Mouse (Mus musculus): ENCODE results near the gene Ssh3. TPM values are rescaled to one million over a fixed set of nuclear protein-coding genes. Genes with fewer than 3 reads are reported as not detected.
A peak's percentile ranks its signal among the peaks of the same experiment; 100 is the strongest.

Gene Ssh3
- polyA plus RNA-seq, 1 experiment from 2014 or later = 3.1 TPM

GRCm38 (mm10) chr19:4220416-4220815 is 48.6 kb downstream of the Ssh3 start:
- Histone ChIP-seq H3K4me2 (peak overlapping the region; percentile 3; the same call in 1 of the 2 replicates), H3K9me3 (replicated peaks; ENCODE audit: control insufficient read depth, low read length) (no peaks in the 10 kb centered on the region), H3K27ac (ENCODE audit: low read depth, low read length) (no peak overlapping the region), H3K9ac (ENCODE audit: low read depth, low read length) (no peak overlapping the region), H3K4me3 (ENCODE audit: low read depth, low read length) (no peak overlapping the region), H3K27me3 (ENCODE audit: control insufficient read depth, insufficient read depth, low read length) (peaks cover 32% of the 10 kb centered on the region), H3K36me3 (ENCODE audit: control insufficient read depth, insufficient read depth, low read length) (no peaks in the 10 kb centered on the region), H3K4me1 (ENCODE audit: control insufficient read depth, insufficient read depth, low read length) (peaks cover 38% of the 10 kb centered on the region)
- WGBS (ENCODE audit: insufficient replicate concordance) = 54% methylated on average over 4 of the region's 4 CpGs
- peak; percentile 60 for ATAC-seq (replicated peaks; ENCODE audit: insufficient number of reproducible peaks, low FRiP score, low TSS enrichment)

DNA sequence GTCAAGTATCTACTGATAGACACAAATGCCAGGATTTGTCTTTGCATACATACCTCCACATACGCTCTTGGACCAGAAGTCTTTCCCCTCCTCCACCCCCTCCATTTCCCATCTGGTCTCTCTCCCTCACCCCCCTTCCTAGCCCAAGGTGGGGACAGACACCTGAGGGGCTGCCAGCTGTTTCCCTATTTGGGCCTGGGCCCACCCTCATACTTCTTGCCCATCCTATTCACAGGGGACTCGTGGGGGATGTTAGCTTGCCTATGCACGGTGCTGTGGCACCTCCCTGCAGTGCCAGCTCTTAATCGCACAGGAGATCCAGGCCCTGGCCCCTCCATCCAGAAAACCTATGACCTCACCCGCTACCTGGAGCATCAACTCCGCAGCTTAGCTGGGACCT is 49.0 kb downstream of the Ssh3 start:
- H3K27me3 ChIP-seq (ENCODE audit: control insufficient read depth, insufficient read depth, low read length) = peaks cover 36% of the 10 kb centered on the region
- no peak overlapping the region for H3K27ac ChIP-seq (ENCODE audit: low read depth, low read length)
- 77% methylated on average over 6 of the region's 6 CpGs for WGBS (ENCODE audit: insufficient replicate concordance)
- no peak for ATAC-seq (replicated peaks; ENCODE audit: insufficient number of reproducible peaks, low FRiP score, low TSS enrichment)
- H3K36me3 ChIP-seq (ENCODE audit: control insufficient read depth, insufficient read depth, low read length) = no peaks in the 10 kb centered on the region
- no peak overlapping the region for H3K9ac ChIP-seq (ENCODE audit: low read depth, low read length)
- peak overlapping the region; percentile 3; the same call in 1 of the 2 replicates for H3K4me2 ChIP-seq
- H3K9me3 ChIP-seq (replicated peaks; ENCODE audit: control insufficient read depth, low read length) = no peaks in the 10 kb centered on the region
- peaks cover 40% of the 10 kb centered on the region for H3K4me1 ChIP-seq (ENCODE audit: control insufficient read depth, insufficient read depth, low read length)
- no peak overlapping the region for H3K4me3 ChIP-seq (ENCODE audit: low read depth, low read length)

GRCm38 (mm10) chr19:4218784-4219183 is 50.2 kb downstream of the Ssh3 start:
- Histone ChIP-seq H3K27me3 (ENCODE audit: control insufficient read depth, insufficient read depth, low read length) (peaks cover 47% of the 10 kb centered on the region), H3K4me3 (ENCODE audit: low read depth, low read length) (no peak overlapping the region), H3K9ac (ENCODE audit: low read depth, low read length) (no peak overlapping the region), H3K27ac (ENCODE audit: low read depth, low read length) (no peak overlapping the region), H3K36me3 (ENCODE audit: control insufficient read depth, insufficient read depth, low read length) (no peaks in the 10 kb centered on the region), H3K9me3 (replicated peaks; ENCODE audit: control insufficient read depth, low read length) (no peaks in the 10 kb centered on the region), H3K4me2 (no peak overlapping the region), H3K4me1 (ENCODE audit: control insufficient read depth, insufficient read depth, low read length) (peaks cover 48% of the 10 kb centered on the region)
- WGBS (ENCODE audit: insufficient replicate concordance) = 70% methylated on average over 1 of the region's 1 CpGs
- ATAC-seq (replicated peaks; ENCODE audit: insufficient number of reproducible peaks, low FRiP score, low TSS enrichment) = no peak

- ATAC-seq (replicated peaks; ENCODE audit: insufficient number of reproducible peaks, low FRiP score, low TSS enrichment) = no peak
- Histone ChIP-seq H3K27ac (ENCODE audit: low read depth, low read length) (no peak overlapping the region), H3K36me3 (ENCODE audit: control insufficient read depth, insufficient read depth, low read length) (no peaks in the 10 kb centered on the region), H3K9ac (ENCODE audit: low read depth, low read length) (no peak overlapping the region), H3K27me3 (ENCODE audit: control insufficient read depth, insufficient read depth, low read length) (peaks cover 52% of the 10 kb centered on the region), H3K4me1 (ENCODE audit: control insufficient read depth, insufficient read depth, low read length) (peaks cover 53% of the 10 kb centered on the region), H3K4me3 (ENCODE audit: low read depth, low read length) (no peak overlapping the region), H3K4me2 (no peak overlapping the region), H3K9me3 (replicated peaks; ENCODE audit: control insufficient read depth, low read length) (no peaks in the 10 kb centered on the region)
- 78% methylated on average over 11 of the region's 11 CpGs for WGBS (ENCODE audit: insufficient replicate concordance)
These were observed 50.7 kb downstream of the Ssh3 start for GRCm38 (mm10) chr19:4218293-4218692.

DNA sequence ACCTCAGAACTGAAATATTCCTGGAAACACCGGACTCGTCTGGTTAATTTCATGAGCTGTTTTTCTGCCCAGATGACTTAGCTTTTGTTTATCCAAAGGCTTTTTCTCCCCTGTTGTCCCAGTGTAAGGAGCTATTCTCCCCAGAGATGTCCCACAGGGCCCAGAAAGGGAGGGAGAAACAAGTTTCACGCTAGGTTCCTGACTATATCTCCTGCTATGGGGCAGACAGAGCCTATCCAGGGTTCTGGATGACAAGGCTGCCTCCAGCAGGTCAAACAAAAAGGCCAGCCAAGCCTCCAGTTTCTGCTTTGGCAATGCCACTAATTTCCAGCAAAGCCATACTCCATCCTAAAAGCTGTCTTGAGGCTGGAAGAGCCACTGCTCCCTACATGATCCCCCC is 51.1 kb downstream of the Ssh3 start:
- Histone ChIP-seq H3K9ac (ENCODE audit: low read depth, low read length) (no peak overlapping the region), H3K9me3 (replicated peaks; ENCODE audit: control insufficient read depth, low read length) (no peaks in the 10 kb centered on the region), H3K27me3 (ENCODE audit: control insufficient read depth, insufficient read depth, low read length) (peaks cover 56% of the 10 kb centered on the region), H3K4me3 (ENCODE audit: low read depth, low read length) (no peak overlapping the region), H3K4me2 (no peak overlapping the region), H3K36me3 (ENCODE audit: control insufficient read depth, insufficient read depth, low read length) (no peaks in the 10 kb centered on the region), H3K4me1 (ENCODE audit: control insufficient read depth, insufficient read depth, low read length) (peaks cover 57% of the 10 kb centered on the region), H3K27ac (ENCODE audit: low read depth, low read length) (no peak overlapping the region)
- WGBS (ENCODE audit: insufficient replicate concordance) = 50% methylated on average over 3 of the region's 3 CpGs
- ATAC-seq (replicated peaks; ENCODE audit: insufficient number of reproducible peaks, low FRiP score, low TSS enrichment) = no peak

DNA sequence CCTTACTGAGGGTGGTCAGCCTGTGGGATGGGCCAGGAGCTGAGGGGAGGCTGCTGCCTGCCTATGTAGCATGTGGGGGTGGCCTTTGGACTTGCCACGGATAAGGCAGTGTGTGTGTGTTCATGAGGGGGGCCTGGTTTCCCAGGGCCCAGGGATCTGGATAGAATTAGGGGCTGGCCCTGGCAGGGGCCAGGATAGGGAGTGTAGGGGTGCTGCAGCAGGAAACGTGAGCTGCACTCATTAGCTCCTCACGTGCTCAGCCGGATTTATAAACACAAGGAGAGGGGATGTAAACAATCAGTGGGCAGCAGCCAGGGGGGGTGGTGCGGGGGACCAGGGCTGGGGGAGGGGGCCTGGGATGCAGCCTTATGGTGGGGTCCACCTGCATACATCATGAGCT is 51.8 kb downstream of the Ssh3 start:
- no peaks in the 10 kb centered on the region for H3K36me3 ChIP-seq (ENCODE audit: control insufficient read depth, insufficient read depth, low read length)
- H3K9me3 ChIP-seq (replicated peaks; ENCODE audit: control insufficient read depth, low read length) = no peaks in the 10 kb centered on the region
- H3K4me2 ChIP-seq = peak overlapping the region; percentile 20; the same call in 1 of the 2 replicates
- H3K4me1 ChIP-seq (ENCODE audit: control insufficient read depth, insufficient read depth, low read length) = peaks cover 60% of the 10 kb centered on the region
- no peak overlapping the region for H3K4me3 ChIP-seq (ENCODE audit: low read depth, low read length)
- H3K27me3 ChIP-seq (ENCODE audit: control insufficient read depth, insufficient read depth, low read length) = peaks cover 58% of the 10 kb centered on the region
- WGBS (ENCODE audit: insufficient replicate concordance) = 14% methylated on average over 5 of the region's 5 CpGs
- no peak overlapping the region; the same call in 1 of the 2 replicates for H3K9ac ChIP-seq (ENCODE audit: low read depth, low read length)
- no peak overlapping the region for H3K27ac ChIP-seq (ENCODE audit: low read depth, low read length)
- no peak for ATAC-seq (replicated peaks; ENCODE audit: insufficient number of reproducible peaks, low FRiP score, low TSS enrichment)

- Histone ChIP-seq H3K9me3 (replicated peaks; ENCODE audit: control insufficient read depth, low read length) (no peaks in the 10 kb centered on the region), H3K9ac (ENCODE audit: low read depth, low read length) (peak overlapping the region; percentile 47; the same call in 1 of the 2 replicates), H3K27me3 (ENCODE audit: control insufficient read depth, insufficient read depth, low read length) (peaks cover 60% of the 10 kb centered on the region), H3K4me3 (ENCODE audit: low read depth, low read length) (peak overlapping the region; percentile 6), H3K4me1 (ENCODE audit: control insufficient read depth, insufficient read depth, low read length) (peaks cover 51% of the 10 kb centered on the region), H3K36me3 (ENCODE audit: control insufficient read depth, insufficient read depth, low read length) (no peaks in the 10 kb centered on the region), H3K4me2 (peak overlapping the region; percentile 49), H3K27ac (ENCODE audit: low read depth, low read length) (no peak overlapping the region)
- ATAC-seq (replicated peaks; ENCODE audit: insufficient number of reproducible peaks, low FRiP score, low TSS enrichment) = no peak
- 16% methylated on average over 14 of the region's 14 CpGs for WGBS (ENCODE audit: insufficient replicate concordance)
These were observed 52.8 kb downstream of the Ssh3 start for GRCm38 (mm10) chr19:4216041-4216685.

- H3K4me2 ChIP-seq = peak overlapping the region; percentile 100
- peaks cover 44% of the 10 kb centered on the region for H3K4me1 ChIP-seq (ENCODE audit: control insufficient read depth, insufficient read depth, low read length)
- H3K4me3 ChIP-seq (ENCODE audit: low read depth, low read length) = peak overlapping the region; percentile 67
- H3K36me3 ChIP-seq (ENCODE audit: control insufficient read depth, insufficient read depth, low read length) = no peaks in the 10 kb centered on the region
- 1% methylated on average over 21 of the region's 21 CpGs for WGBS (ENCODE audit: insufficient replicate concordance)
- H3K9me3 ChIP-seq (replicated peaks; ENCODE audit: control insufficient read depth, low read length) = no peaks in the 10 kb centered on the region
- peak overlapping the region; percentile 78; the same call in 1 of the 2 replicates for H3K9ac ChIP-seq (ENCODE audit: low read depth, low read length)
- ATAC-seq (replicated peaks; ENCODE audit: insufficient number of reproducible peaks, low FRiP score, low TSS enrichment) = no peak
- peak overlapping the region; percentile 73; the same call in 1 of the 2 replicates for H3K27ac ChIP-seq (ENCODE audit: low read depth, low read length)
- peaks cover 64% of the 10 kb centered on the region for H3K27me3 ChIP-seq (ENCODE audit: control insufficient read depth, insufficient read depth, low read length)
These were observed 53.5 kb downstream of the Ssh3 start for GRCm38 (mm10) chr19:4215451-4215840.

Data from heart, embryonic 11.5 days (tissue).